Mouse (Mus musculus) liver, postnatal 0 days (tissue): ENCODE measurements around the gene Sppl3. TPM values are rescaled to one million over a fixed set of nuclear protein-coding genes. Genes with fewer than 3 reads are reported as not detected.

Source experiments
- ATAC-seq: fragments of 200-750 bp; cut with Nextera tagmentation; 2 replicates; pipeline ENCODE4 v1.8.0; 2017; ENCODE audit warnings: mild to moderate bottlenecking, moderate library complexity
- DNase-seq: peaks from one replicate; pipeline ENCODE4 v3.0.0-alpha.2; 2016
- H3K27ac ChIP-seq: fragments of 300-500 bp; sonication (generic); 2 replicates; pipeline ENCODE4 v1.5.1; 2014; ENCODE audit warnings: antibody characterized with exemption, moderate library complexity, mild to moderate bottlenecking, low read depth
- H3K27me3 ChIP-seq: fragments of 300-500 bp; sonication (generic); 2 replicates; pipeline ENCODE4 v1.6.1; 2014; ENCODE audit warnings: low read length, control low read depth, mixed read lengths; ENCODE audit not compliant: insufficient read depth
- H3K36me3 ChIP-seq: fragments of 300-500 bp; sonication (generic); replicated peaks from 2 replicates; pipeline ENCODE4 v1.6.1; 2014; ENCODE audit warnings: mild to moderate bottlenecking, control low read depth, low read length, moderate library complexity, mixed read lengths; ENCODE audit not compliant: insufficient read depth
- H3K4me1 ChIP-seq: fragments of 300-500 bp; sonication (generic); 2 replicates; pipeline ENCODE4 v1.6.1; 2014; ENCODE audit warnings: antibody characterized with exemption, mild to moderate bottlenecking, control low read depth; ENCODE audit not compliant: insufficient read depth
- H3K4me2 ChIP-seq: fragments of 300-500 bp; sonication (generic); 2 replicates; pipeline ENCODE4 v1.6.1; 2014; ENCODE audit warnings: low read depth, mild to moderate bottlenecking, low read length, moderate library complexity, mixed read lengths
- H3K4me3 ChIP-seq: fragments of 300-500 bp; sonication (generic); 2 replicates; pipeline ENCODE4 v1.5.1; 2014; ENCODE audit warnings: low read depth, low read length
- H3K9ac ChIP-seq: fragments of 300-500 bp; sonication (generic); replicated peaks from 2 replicates; pipeline ENCODE4 v1.6.1; 2014; ENCODE audit warnings: mild to moderate bottlenecking, moderate library complexity
- H3K9me3 ChIP-seq: fragments of 300-500 bp; sonication (generic); 2 replicates; pipeline ENCODE4 v1.6.1; 2016; ENCODE audit warnings: mild to moderate bottlenecking, control low read depth, low read length, mixed read lengths
- CTCF ChIP-seq: sonication (generic); IDR thresholded peaks from 2 replicates; pipeline ENCODE4 v1.5.1; 2016; ENCODE audit warnings: antibody characterized with exemption, low read depth
- EP300 ChIP-seq: IDR thresholded peaks from 2 replicates; pipeline ENCODE4 v1.6.1; 2016; ENCODE audit warnings: antibody characterized with exemption, low read depth, mild to moderate bottlenecking
- WGBS: fragments of 180-500 bp; shearing (Covaris S2); extraction: QIAGEN DNeasy Blood & Tissue Kit; methylation state at CpG from one replicate; pipeline ENCODE4 v1.1.7; 2014; ENCODE audit not compliant: insufficient replicate concordance; 5-methylcytosine and 5-hydroxymethylcytosine counted together
- polyA plus RNA-seq: library from polyadenylated mRNA; unstranded; fragments of >200 nt; fragmentation: Nextera tagmentation; extraction: Ambion mirVana; gene quantifications from 2 replicates; pipeline ENCODE4 v1.2.1, GENCODE M21; 2015

Gene Sppl3
- polyA plus RNA-seq, 1 experiment from 2014 or later: 9.2 TPM

DNA sequence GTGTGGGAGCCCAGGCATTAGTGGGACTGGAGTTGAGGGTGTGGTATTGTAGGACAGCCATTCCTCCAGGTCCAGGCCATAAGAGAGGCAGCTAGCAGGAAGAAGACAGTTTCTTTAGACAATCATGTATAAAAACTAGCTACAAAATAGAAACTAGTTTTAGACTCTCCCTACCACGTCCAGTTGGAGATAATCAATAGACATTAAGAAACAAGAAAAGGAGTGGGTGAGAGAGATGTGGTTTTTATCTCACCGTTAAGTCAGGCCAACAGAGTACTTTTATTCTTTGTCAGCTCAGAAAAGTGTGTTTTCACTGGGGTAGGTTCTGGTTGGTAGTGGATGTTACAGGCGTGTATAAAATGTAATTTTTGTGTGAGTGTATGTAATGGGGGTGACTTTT lies 50.0 kb downstream of the Sppl3 start:
- peaks cover 19% of the 10 kb centered on the region for H3K36me3 ChIP-seq
- H3K4me1 ChIP-seq: peaks cover 50% of the 10 kb centered on the region
- ATAC-seq (no peak), DNase-seq (no peak)
- no peak overlapping the region for H3K9ac ChIP-seq
- no peaks in the 10 kb centered on the region for H3K9me3 ChIP-seq
- no peaks in the 10 kb centered on the region for H3K27me3 ChIP-seq
- WGBS: 60% methylated on average over 3 of the region's 3 CpGs
- H3K4me2 ChIP-seq: no peak overlapping the region
- peak overlapping the region; percentile 67; the same call in 1 of the 2 replicates for H3K27ac ChIP-seq
- TF ChIP-seq EP300 (no peak), CTCF (no peak)
- H3K4me3 ChIP-seq: no peak overlapping the region

DNA sequence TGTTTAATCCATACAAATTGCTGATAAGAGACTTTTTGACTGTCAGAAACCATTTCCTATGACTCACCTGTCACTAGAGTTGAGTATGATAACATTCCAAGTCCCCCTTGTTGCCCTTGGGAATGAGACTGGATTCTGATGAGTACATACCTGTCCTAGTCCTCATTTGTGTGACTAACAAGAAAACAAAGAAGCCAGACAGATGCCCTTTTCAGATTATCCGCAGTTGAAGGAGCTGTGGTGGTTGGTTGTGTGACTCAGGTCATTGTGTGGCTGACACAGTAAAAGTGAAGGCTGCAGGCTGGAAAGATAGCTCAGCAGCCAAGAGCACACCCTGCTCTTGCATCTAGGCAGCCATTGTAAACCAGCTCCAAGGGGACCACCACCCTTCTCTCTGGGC lies 51.6 kb downstream of the Sppl3 start:
- H3K9me3 ChIP-seq: no peaks in the 10 kb centered on the region
- no peak overlapping the region for H3K4me3 ChIP-seq
- no peak for TF ChIP-seq EP300
- TF ChIP-seq CTCF: no peak
- H3K27me3 ChIP-seq: no peaks in the 10 kb centered on the region
- no peak overlapping the region for H3K27ac ChIP-seq
- H3K4me1 ChIP-seq: peaks cover 39% of the 10 kb centered on the region
- H3K36me3 ChIP-seq: peaks cover 19% of the 10 kb centered on the region
- no peak overlapping the region for H3K9ac ChIP-seq
- H3K4me2 ChIP-seq: no peak overlapping the region
- WGBS: 74% methylated on average over 1 of the region's 1 CpGs
- ATAC-seq (no peak), DNase-seq (no peak)

- TF ChIP-seq EP300: no peak
- H3K4me1 ChIP-seq: peaks cover 38% of the 10 kb centered on the region
- peaks cover 19% of the 10 kb centered on the region for H3K36me3 ChIP-seq
- no peak overlapping the region for H3K4me2 ChIP-seq
- H3K27me3 ChIP-seq: no peaks in the 10 kb centered on the region
- H3K27ac ChIP-seq: no peak overlapping the region
- 91% methylated on average over 7 of the region's 7 CpGs for WGBS
- no peak for DNase-seq
- H3K4me3 ChIP-seq: no peak overlapping the region
- ATAC-seq: no peak
- H3K9me3 ChIP-seq: no peaks in the 10 kb centered on the region
- no peak overlapping the region for H3K9ac ChIP-seq
Observed at GRCm38 (mm10) chr5:115063391-115063790, 52.5 kb downstream of the Sppl3 start.

DNA sequence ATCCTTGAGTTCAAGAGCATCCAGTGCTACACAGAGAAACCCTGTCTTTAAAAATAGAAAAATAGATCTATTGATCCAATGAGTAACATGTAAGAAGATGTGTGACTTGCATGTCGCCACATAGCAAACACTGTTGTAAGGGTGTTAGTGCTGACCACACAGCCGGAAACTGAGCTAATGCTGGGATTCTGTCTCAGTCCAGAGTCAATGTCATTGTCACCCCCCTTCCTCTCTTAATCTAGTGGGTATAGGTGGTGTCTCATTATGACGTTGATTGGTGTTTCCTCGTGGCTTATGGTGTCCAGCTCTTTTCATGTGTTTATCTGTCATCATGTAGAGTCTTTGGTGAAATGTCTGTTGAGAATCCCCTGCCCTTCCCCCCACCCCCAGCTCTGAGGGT lies 55.3 kb downstream of the Sppl3 start:
- no peak overlapping the region for H3K9ac ChIP-seq
- peak; percentile 30; the same call in 1 of the 2 replicates for ATAC-seq
- peaks cover 19% of the 10 kb centered on the region for H3K36me3 ChIP-seq
- no peak overlapping the region for H3K27ac ChIP-seq
- no peaks in the 10 kb centered on the region for H3K27me3 ChIP-seq
- 52% methylated on average over 4 of the region's 4 CpGs for WGBS
- H3K9me3 ChIP-seq: no peaks in the 10 kb centered on the region
- H3K4me1 ChIP-seq: peaks cover 37% of the 10 kb centered on the region
- H3K4me3 ChIP-seq: no peak overlapping the region
- TF ChIP-seq EP300: no peak
- no peak for TF ChIP-seq CTCF
- no peak for DNase-seq
- no peak overlapping the region for H3K4me2 ChIP-seq

GRCm38 (mm10) chr5:115068671-115069421 lies 57.9 kb downstream of the Sppl3 start:
- H3K27ac ChIP-seq: peak overlapping the region; percentile 75
- H3K9me3 ChIP-seq: no peaks in the 10 kb centered on the region
- H3K4me3 ChIP-seq: no peak overlapping the region
- DNase-seq (peak; percentile 36), ATAC-seq (peak; percentile 16; the same call in 1 of the 2 replicates)
- no peaks in the 10 kb centered on the region for H3K27me3 ChIP-seq
- TF ChIP-seq EP300: 0 out of 2 replicates have a peak, but pooled peaks have one; percentile 36
- TF ChIP-seq CTCF: no peak
- H3K36me3 ChIP-seq: peaks cover 9% of the 10 kb centered on the region
- WGBS: 56% methylated on average over 11 of the region's 11 CpGs
- 0 out of 2 replicates have a peak overlapping the region, but pooled peaks have one; percentile 21 for H3K9ac ChIP-seq
- peaks cover 56% of the 10 kb centered on the region for H3K4me1 ChIP-seq
- peak overlapping the region; percentile 57 for H3K4me2 ChIP-seq

DNA sequence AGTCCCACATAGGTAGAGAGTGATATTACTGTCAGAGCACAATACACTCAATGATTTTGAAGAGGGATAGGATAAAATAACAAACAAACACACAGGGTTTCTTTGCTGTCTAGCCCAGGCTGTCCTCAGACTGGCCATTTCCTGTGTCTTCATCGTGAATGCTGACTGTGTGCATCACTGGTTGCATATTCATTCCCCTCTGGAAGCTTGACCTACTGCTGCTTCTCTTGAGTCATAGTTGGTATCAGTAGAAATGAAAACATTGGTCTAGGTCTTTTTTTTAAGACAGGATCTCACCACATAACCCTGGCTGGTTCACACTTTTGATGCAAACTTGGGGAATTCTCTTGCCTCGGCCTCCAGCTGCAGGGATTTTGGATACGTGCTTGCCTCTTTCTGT lies 58.7 kb downstream of the Sppl3 start:
- Histone ChIP-seq H3K27me3 (no peaks in the 10 kb centered on the region), H3K9ac (no peak overlapping the region), H3K9me3 (no peaks in the 10 kb centered on the region), H3K27ac (peak overlapping the region; percentile 75), H3K4me2 (no peak overlapping the region), H3K4me1 (peaks cover 59% of the 10 kb centered on the region), H3K4me3 (no peak overlapping the region), H3K36me3 (0 out of 2 replicates have a peak, but pooled peaks cover 3% of the 10 kb centered on the region)
- TF ChIP-seq CTCF (no peak), EP300 (no peak)
- DNase-seq (no peak), ATAC-seq (no peak)
- 61% methylated on average over 3 of the region's 3 CpGs for WGBS
